ENCODE assay signal across 8 mouse cellular contexts in the genomic region with DNA sequence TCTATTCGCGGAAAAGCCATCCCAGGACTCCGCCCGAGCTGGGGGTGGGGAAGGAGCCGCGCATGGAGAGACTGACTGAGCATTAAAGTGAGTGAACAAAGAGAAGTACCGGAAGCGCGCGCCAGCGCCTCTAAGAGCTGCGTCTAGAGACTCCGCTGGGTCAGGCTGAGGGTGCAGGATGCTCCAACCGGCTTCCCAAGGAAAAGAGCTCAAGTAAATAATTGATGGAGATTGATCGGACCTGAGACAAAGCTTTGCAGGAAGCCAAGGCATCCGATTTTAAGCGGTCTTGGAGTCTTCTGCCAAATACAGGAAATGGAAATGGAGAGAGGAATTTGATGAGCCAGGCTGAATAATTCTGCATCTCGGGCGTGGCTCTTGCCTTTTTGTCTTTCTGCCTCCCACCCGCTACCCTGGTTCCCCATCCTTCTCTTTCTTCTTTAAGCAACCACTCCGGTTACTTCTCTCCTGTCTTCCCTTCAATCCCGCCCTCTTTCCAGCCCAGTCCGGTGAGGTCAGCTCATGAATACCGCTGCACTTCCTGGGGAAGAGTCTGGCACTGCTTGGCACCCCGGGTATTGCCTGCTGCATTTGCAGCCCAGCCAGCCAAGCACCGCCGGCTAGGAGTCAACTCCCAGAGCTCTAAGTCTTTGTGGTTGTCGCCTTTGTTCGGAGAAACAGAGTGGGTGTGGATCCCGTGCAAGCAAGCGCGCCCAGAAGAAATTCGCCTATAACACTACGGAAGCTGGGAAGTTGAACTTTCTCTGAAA. TPM values are rescaled to one million over a fixed set of nuclear protein-coding genes. Genes with fewer than 3 reads are reported as not detected.
DNase-seq lines count a peak whose midpoint lies in the region; ATAC-seq and TF ChIP-seq lines count a peak whose summit lies in the region.

A gene (plus strand): TSS at position 274 of the 770 bp plus-strand sequence.

- peak within 1 kb of the TSS; percentile 77 for H3ac ChIP-seq in C2C12 (ENCODE audit: control insufficient read depth, insufficient read length, low read depth)

- in situ Hi-C loops in Patski (cut with MboI; ENCODE audit: low pct_unique_long_range_greater_than_20kb), result no loop called here

- H3K27ac ChIP-seq in hindbrain, postnatal 0 days, result peak within 1 kb of the TSS; percentile 94
- H3K27ac ChIP-seq in midbrain, embryonic 10.5 days (replicated peaks), result peak within 1 kb of the TSS; percentile 96
- H3K27ac ChIP-seq in stomach, embryonic 16.5 days (ENCODE audit: low read length), result no peak within 1 kb of the TSS

- H3K4me2 ChIP-seq in hindbrain, postnatal 0 days (ENCODE audit: low read depth, low read length), result peak within 1 kb of the TSS; percentile 78
- H3K4me2 ChIP-seq in stomach, embryonic 16.5 days (ENCODE audit: low read depth, low read length), result peak within 1 kb of the TSS; percentile 43

- peak within 1 kb of the TSS; percentile 69 for H3K9ac ChIP-seq in hindbrain, postnatal 0 days (replicated peaks; ENCODE audit: low read length)
- H3K9ac ChIP-seq in stomach, embryonic 16.5 days (ENCODE audit: low read length), result no peak within 1 kb of the TSS

- CTCF ChIA-PET in Patski (lab: Charles Lee), result no interaction called here

- peak within 1 kb of the TSS; percentile 46 for H3K4me3 ChIP-seq in C2C12 (ENCODE audit: insufficient read depth, poor library complexity, severe bottlenecking)
- H3K4me3 ChIP-seq in hindbrain, postnatal 0 days (ENCODE audit: low read length), result peak within 1 kb of the TSS; percentile 70
- H3K4me3 ChIP-seq in midbrain, embryonic 10.5 days, result peak within 1 kb of the TSS; percentile 79
- H3K4me3 ChIP-seq in stomach, embryonic 16.5 days (replicated peaks; ENCODE audit: low read length), result peak within 1 kb of the TSS; percentile 25

- H3K79me3 ChIP-seq in C2C12 (ENCODE audit: low read depth), result no peaks in the 10 kb centered on the region

- ATAC-seq in Patski, result peak; percentile 60
- peak; percentile 74 for ATAC-seq in hindbrain, postnatal 0 days
- 0 out of 2 replicates have a peak, but pooled peaks have one; percentile 34 for ATAC-seq in stomach, embryonic 16.5 days (ENCODE audit: insufficient read depth, low FRiP score)
- ATAC-seq in erythroid progenitor cell, adult 5-6 weeks (replicated peaks; ENCODE audit: low FRiP score, poor library complexity, severe bottlenecking), result no peak

- H3K9me3 ChIP-seq in hindbrain, postnatal 0 days (ENCODE audit: low read length), result no peaks in the 10 kb centered on the region
- H3K9me3 ChIP-seq in midbrain, embryonic 10.5 days (replicated peaks), result no peaks in the 10 kb centered on the region
- no peaks in the 10 kb centered on the region for H3K9me3 ChIP-seq in stomach, embryonic 16.5 days (replicated peaks; ENCODE audit: control insufficient read depth, low read length)

- H3K27me3 ChIP-seq in C2C12 (ENCODE audit: control insufficient read depth, insufficient read depth, insufficient read length) (no peaks in the 10 kb centered on the region), Patski (peaks cover 38% of the 10 kb centered on the region)
- no peaks in the 10 kb centered on the region for H3K27me3 ChIP-seq in hindbrain, postnatal 0 days (ENCODE audit: insufficient read depth, low read length)
- peaks cover 14% of the 10 kb centered on the region for H3K27me3 ChIP-seq in midbrain, embryonic 10.5 days (ENCODE audit: low read depth, poor library complexity, severe bottlenecking)
- H3K27me3 ChIP-seq in stomach, embryonic 16.5 days (ENCODE audit: control insufficient read depth, insufficient read depth, low read length), result peaks cover 41% of the 10 kb centered on the region

- 0 out of 2 replicates have a peak, but pooled peaks cover 6% of the 10 kb centered on the region for H3K4me1 ChIP-seq in hindbrain, postnatal 0 days (ENCODE audit: insufficient read depth, low read length)
- H3K4me1 ChIP-seq in midbrain, embryonic 10.5 days, result peaks cover 42% of the 10 kb centered on the region
- H3K4me1 ChIP-seq in stomach, embryonic 16.5 days (ENCODE audit: control insufficient read depth, insufficient read depth, low read length), result peaks cover 11% of the 10 kb centered on the region

- POLR2A ChIA-PET in Patski (lab: Charles Lee), result no interaction called here

- peaks cover 20% of the 10 kb centered on the region for H3K79me2 ChIP-seq in C2C12 (ENCODE audit: control insufficient read depth, insufficient read depth)

- DNase-seq in Patski (ENCODE audit: low read depth, low spot score), result no peak
- peak; percentile 78 for DNase-seq in embryo, embryonic 9.5 days (ENCODE audit: extremely low spot score)
- peak; percentile 92 for DNase-seq in hindbrain, postnatal 0 days (ENCODE audit: low spot score)
- DNase-seq in midbrain, embryonic 10.5 days (ENCODE audit: low spot score), result peak; percentile 88
- DNase-seq in B cell, adult 2 months, result no peak

- no peak for TF ChIP-seq CTCF in C2C12 (IDR thresholded peaks at IDR 0.05; ENCODE audit: control insufficient read depth, insufficient read depth, insufficient read length)
- no peak for TF ChIP-seq CTCF in Patski (IDR thresholded peaks at IDR 0.05)
- TF ChIP-seq CTCF in hindbrain, postnatal 0 days (IDR thresholded peaks at IDR 0.05; ENCODE audit: low read depth), result no peak

- under 1% methylated on average over 34 of the region's 34 CpGs for WGBS in hindbrain, postnatal 0 days
- under 1% methylated on average over 34 of the region's 34 CpGs for WGBS in midbrain, embryonic 10.5 days
- 1% methylated on average over 34 of the region's 34 CpGs for WGBS in stomach, embryonic 16.5 days

- H3K36me3 ChIP-seq in C2C12 (ENCODE audit: control insufficient read depth, insufficient read depth), result peaks cover 6% of the 10 kb centered on the region
- no peaks in the 10 kb centered on the region for H3K36me3 ChIP-seq in hindbrain, postnatal 0 days (ENCODE audit: insufficient read depth, low read length)
- H3K36me3 ChIP-seq in midbrain, embryonic 10.5 days, result peaks cover 2% of the 10 kb centered on the region; the same call in 1 of the 2 replicates
- H3K36me3 ChIP-seq in stomach, embryonic 16.5 days (ENCODE audit: control insufficient read depth, insufficient read depth, low read length), result no peaks in the 10 kb centered on the region

TF ChIP-seq in C2C12, 6 proteins besides CTCF, POLR2A, EP300 and RAD21:
- TF ChIP-seq MAX (IDR thresholded peaks at IDR 0.05), result peak; percentile 12
- TF ChIP-seq MYOD1 (IDR thresholded peaks at IDR 0.05; ENCODE audit: control insufficient read depth, insufficient read length, low read depth), result no peak

RNA-seq across cellular contexts. Expression of the gene that starts here (rescaled TPM):
- polyA plus RNA-seq in C2C12 (2012; fragmentation: generic; extraction: Trizol), result 2.8 TPM
- 0.96 TPM for polyA plus RNA-seq in Patski (2021)
- total RNA-seq in hindbrain, postnatal 0 days (2014; rRNA removed), result 132 and 135 TPM in 2 replicates
- 139 and 149 TPM in 2 replicates for polyA plus RNA-seq in hindbrain, postnatal 0 days (2015; fragmentation: Nextera tagmentation; extraction: Ambion mirVana)
- polyA plus RNA-seq in midbrain, embryonic 10.5 days (2016; fragmentation: Nextera tagmentation; extraction: Ambion mirVana), result 14.5 and 24.2 TPM in 2 replicates
- polyA plus RNA-seq in stomach, embryonic 16.5 days (2015; fragmentation: Nextera tagmentation; extraction: Ambion mirVana), result 2.1 and 2.7 TPM in 2 replicates
- total RNA-seq in erythroid progenitor cell, adult 5-6 weeks (2015; ENCODE audit: low replicate concordance), result not detected in 2 replicates
- not detected in 2 replicates for total RNA-seq in erythroid progenitor cell, adult 5-6 weeks (2017; ENCODE audit: low replicate concordance)

Comparison
In these comparisons a context has a peak if more than half of its experiments do, and no peak if none do; other contexts are left out.
1. RNA of the gene that starts here (total RNA-seq): 132 to 135 TPM in hindbrain, postnatal 0 days; not detected in erythroid progenitor cell, adult 5-6 weeks; every median in the first group is over 100 times any median in the second.
2. Peak in ATAC-seq in Patski; RNA of the gene not detected or under 1 TPM.
3. H3K4me3 ChIP-seq: peak in every context shown above with its lines; median percentile 79 in midbrain, embryonic 10.5 days; 70 in hindbrain, postnatal 0 days; 46 in C2C12; 25 in stomach, embryonic 16.5 days.
4. DNase-seq: peak in embryo, embryonic 9.5 days (single experiment), hindbrain, postnatal 0 days (single experiment) and midbrain, embryonic 10.5 days (single experiment); none in Patski (single experiment) and B cell, adult 2 months (0 of 2).